Mouse (Mus musculus) liver, adult 2 months (tissue): ENCODE results near the gene Fnbp1. TPM values are rescaled to one million over a fixed set of nuclear protein-coding genes. Genes with fewer than 3 reads are reported as not detected.

Source experiments
- DNase-seq: peaks from one replicate; pipeline ENCODE4 v3.0.0-alpha.2; 2011; ENCODE audit warnings: low read depth, low spot score; ENCODE audit errors: extremely low read depth
- H3K27ac ChIP-seq: fragments of 200-500 bp; replicated peaks from 2 replicates; pipeline ENCODE4 v1.5.1; 2012; ENCODE audit warnings: low read depth, mild to moderate bottlenecking, control low read depth, inconsistent platforms, low read length; ENCODE audit not compliant: insufficient read depth
- H3K27me3 ChIP-seq: fragments of 200-500 bp; 2 replicates; pipeline ENCODE4 v1.6.1; 2012; ENCODE audit warnings: mild to moderate bottlenecking, moderate library complexity, low read length, inconsistent platforms; ENCODE audit not compliant: control insufficient read depth, insufficient read depth
- H3K36me3 ChIP-seq: fragments of 200-500 bp; 2 replicates; pipeline ENCODE4 v1.6.1; 2012; ENCODE audit warnings: low read length, inconsistent platforms; ENCODE audit not compliant: control insufficient read depth, insufficient read depth
- H3K4me1 ChIP-seq: fragments of 200-500 bp; 2 replicates; pipeline ENCODE4 v1.6.1; 2011; ENCODE audit warnings: low read length; ENCODE audit not compliant: control insufficient read depth, insufficient read depth
- H3K4me3 ChIP-seq: fragments of 200-500 bp; 2 replicates; pipeline ENCODE4 v1.5.1; 2011; ENCODE audit warnings: low read depth, mild to moderate bottlenecking, control low read depth, low read length, moderate library complexity; ENCODE audit not compliant: insufficient read depth
- H3K79me2 ChIP-seq: fragments of 200-500 bp; 2 replicates; pipeline ENCODE4 v1.6.1; 2012; ENCODE audit warnings: inconsistent platforms, mild to moderate bottlenecking, low read length, moderate library complexity; ENCODE audit not compliant: control insufficient read depth, insufficient read depth
- H3K9ac ChIP-seq: fragments of 200-500 bp; 2 replicates; pipeline ENCODE4 v1.6.1; 2012; ENCODE audit warnings: low read depth, mild to moderate bottlenecking, control low read depth, inconsistent platforms, low read length
- CTCF ChIP-seq: fragments of 200-500 bp; IDR thresholded peaks from 2 replicates; pipeline ENCODE4 v1.5.1; 2011; ENCODE audit warnings: low read depth, low read length, control low read depth
- POLR2A ChIP-seq: fragments of 200-500 bp; IDR thresholded peaks from 2 replicates; pipeline ENCODE4 v1.6.1; 2011; ENCODE audit warnings: low read length, control low read depth; ENCODE audit not compliant: insufficient read depth; ENCODE audit errors: extremely low read depth
- WGBS: fragments of 180-500 bp; shearing (Covaris S2); methylation state at CpG from one replicate; pipeline ENCODE4 v1.1.7; 2018; 5-methylcytosine and 5-hydroxymethylcytosine counted together
- polyA plus RNA-seq: library from polyadenylated mRNA; depleted of rRNA; stranded (reverse); fragments of >200 nt; gene quantifications from 2 replicates; pipeline ENCODE4 v1.2.3, GENCODE M21; 2012
- total RNA-seq: library from RNA; depleted of rRNA; stranded (reverse); fragments of >200 nt; gene quantifications from 2 replicates; pipeline ENCODE4 v1.2.3, GENCODE M21; 2014

Gene Fnbp1
- total and polyA plus RNA-seq, 2 experiments: 5.2 to 8.6 TPM

- no peak overlapping the region for H3K27ac ChIP-seq
- no peak for DNase-seq
- no peak overlapping the region for H3K4me3 ChIP-seq
- H3K79me2 ChIP-seq: no peaks in the 10 kb centered on the region
- 97% methylated on average over 1 of the region's 1 CpGs for WGBS
- TF ChIP-seq POLR2A (no peak), CTCF (no peak)
- H3K36me3 ChIP-seq: peaks cover 3% of the 10 kb centered on the region; the same call in 1 of the 2 replicates
- no peak overlapping the region for H3K9ac ChIP-seq
- H3K4me1 ChIP-seq: no peaks in the 10 kb centered on the region
- no peaks in the 10 kb centered on the region for H3K27me3 ChIP-seq
Measured at GRCm38 (mm10) chr2:31043856-31044255, 98.0 kb downstream of the Fnbp1 start.

- no peak for TF ChIP-seq CTCF
- no peaks in the 10 kb centered on the region for H3K27me3 ChIP-seq
- no peak overlapping the region for H3K4me3 ChIP-seq
- H3K36me3 ChIP-seq: peaks cover 5% of the 10 kb centered on the region; the same call in 1 of the 2 replicates
- 95% methylated on average over 6 of the region's 6 CpGs for WGBS
- no peaks in the 10 kb centered on the region for H3K79me2 ChIP-seq
- H3K27ac ChIP-seq: no peak overlapping the region
- no peak overlapping the region for H3K9ac ChIP-seq
- no peak for DNase-seq
- H3K4me1 ChIP-seq: no peaks in the 10 kb centered on the region
Measured at GRCm38 (mm10) chr2:31042881-31043280, 98.9 kb downstream of the Fnbp1 start.

DNA sequence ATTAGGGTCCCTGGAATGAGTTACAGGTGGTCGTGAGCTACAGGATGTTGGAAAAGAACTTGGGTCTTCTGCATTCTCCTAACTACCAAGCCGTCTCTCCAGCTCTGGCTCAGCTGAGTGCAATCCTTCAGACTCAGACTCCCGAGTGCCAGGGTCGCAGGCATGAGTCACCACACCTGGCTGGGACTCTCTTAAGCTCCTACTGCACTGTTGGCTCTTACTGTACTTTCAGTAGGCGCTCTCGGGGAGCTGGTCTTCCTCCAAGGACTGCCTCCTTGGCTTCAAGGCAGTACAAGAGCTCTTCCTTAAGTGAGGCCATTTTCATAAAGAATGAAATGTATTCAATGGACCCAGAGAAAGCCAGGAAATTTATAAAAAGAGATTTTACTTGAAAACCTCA is 100.4 kb downstream of the Fnbp1 start:
- Histone ChIP-seq H3K4me3 (no peak overlapping the region), H3K9ac (no peak overlapping the region), H3K79me2 (no peaks in the 10 kb centered on the region), H3K27ac (no peak overlapping the region), H3K36me3 (peaks cover 11% of the 10 kb centered on the region), H3K4me1 (no peaks in the 10 kb centered on the region), H3K27me3 (no peaks in the 10 kb centered on the region)
- TF ChIP-seq POLR2A (no peak), CTCF (no peak)
- DNase-seq: no peak
- 94% methylated on average over 6 of the region's 6 CpGs for WGBS

DNA sequence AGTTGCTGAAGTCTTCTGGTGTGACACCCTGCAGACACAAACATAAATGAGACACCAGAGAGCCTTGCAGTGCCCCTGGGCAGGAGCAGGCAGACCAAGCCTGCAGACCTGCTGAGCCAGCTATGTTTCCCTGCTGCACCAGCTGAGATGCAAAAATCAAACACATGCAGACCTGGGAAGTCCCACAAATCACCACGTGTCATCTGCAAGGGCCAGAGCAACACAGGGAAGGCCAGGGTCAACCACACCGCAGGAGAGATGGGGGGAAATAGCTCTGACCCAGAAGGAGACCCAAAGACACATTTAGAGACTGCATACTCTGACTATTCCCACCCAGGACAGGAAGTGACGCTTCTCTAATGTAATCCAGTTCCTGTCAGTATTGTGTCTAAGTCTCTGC is 101.3 kb downstream of the Fnbp1 start:
- Histone ChIP-seq H3K27me3 (no peaks in the 10 kb centered on the region), H3K4me1 (no peaks in the 10 kb centered on the region), H3K27ac (no peak overlapping the region), H3K9ac (no peak overlapping the region), H3K36me3 (peaks cover 19% of the 10 kb centered on the region), H3K79me2 (no peaks in the 10 kb centered on the region), H3K4me3 (no peak overlapping the region)
- no peak for DNase-seq
- TF ChIP-seq CTCF (no peak), POLR2A (no peak)
- 88% methylated on average over 3 of the region's 3 CpGs for WGBS

GRCm38 (mm10) chr2:31040043-31040442 is 101.8 kb downstream of the Fnbp1 start:
- Histone ChIP-seq H3K4me1 (no peaks in the 10 kb centered on the region), H3K4me3 (no peak overlapping the region), H3K27ac (no peak overlapping the region), H3K79me2 (no peaks in the 10 kb centered on the region), H3K36me3 (peaks cover 20% of the 10 kb centered on the region), H3K9ac (no peak overlapping the region), H3K27me3 (no peaks in the 10 kb centered on the region)
- DNase-seq: no peak
- no peak for TF ChIP-seq CTCF
- TF ChIP-seq POLR2A: no peak
- WGBS: 100% methylated on average over 3 of the region's 3 CpGs

- no peak for DNase-seq
- TF ChIP-seq POLR2A: no peak
- TF ChIP-seq CTCF: no peak
- H3K4me1 ChIP-seq: no peaks in the 10 kb centered on the region
Measured at GRCm38 (mm10) chr2:31036811-31037210, 105.0 kb downstream of the Fnbp1 start.

More at GRCm38 (mm10) chr2:31036811-31037210, 105.0 kb downstream of the Fnbp1 start:
- Histone ChIP-seq H3K79me2 (no peaks in the 10 kb centered on the region), H3K27me3 (no peaks in the 10 kb centered on the region), H3K9ac (no peak overlapping the region), H3K27ac (no peak overlapping the region), H3K36me3 (peaks cover 34% of the 10 kb centered on the region), H3K4me3 (no peak overlapping the region)
- 91% methylated on average over 6 of the region's 6 CpGs for WGBS
